8 mouse cellular contexts compared by ENCODE assay signal in genomic region chr17:24752415-24753394, GRCm38 (mm10). TPM values are rescaled to one million over a fixed set of nuclear protein-coding genes. Genes with fewer than 3 reads are reported as not detected.
DNase-seq lines count a peak whose midpoint lies in the region; ATAC-seq and TF ChIP-seq lines count a peak whose summit lies in the region.

Hs3st6 (plus strand) TSS chr17:24752988.

- H3K36me3 ChIP-seq in heart, adult 2 months (ENCODE audit: control insufficient read depth, insufficient read depth, low read length) = no peaks in the 10 kb centered on the region
- no peaks in the 10 kb centered on the region for H3K36me3 ChIP-seq in forebrain, embryonic 14.5 days (ENCODE audit: control insufficient read depth, insufficient read depth, low read length)
- no peaks in the 10 kb centered on the region for H3K36me3 ChIP-seq in limb, embryonic 13.5 days
- H3K36me3 ChIP-seq in neural tube, embryonic 14.5 days (ENCODE audit: control insufficient read depth, insufficient read depth, low read length) = no peaks in the 10 kb centered on the region

- H3K79me2 ChIP-seq in heart, adult 2 months (replicated peaks; ENCODE audit: control insufficient read depth, insufficient read depth, low read length) = no peaks in the 10 kb centered on the region

- no peak for TF ChIP-seq CTCF in heart, adult 2 months (IDR thresholded peaks at IDR 0.05)

- H3K9ac ChIP-seq in heart, adult 2 months (ENCODE audit: low read depth, low read length) = peak within 1 kb of the TSS; percentile 40
- peak within 1 kb of the TSS; percentile 40 for H3K9ac ChIP-seq in forebrain, embryonic 14.5 days (ENCODE audit: low read length)
- H3K9ac ChIP-seq in limb, embryonic 13.5 days = peak within 1 kb of the TSS; percentile 62
- peak within 1 kb of the TSS; percentile 47; the same call in 1 of the 2 replicates for H3K9ac ChIP-seq in neural tube, embryonic 14.5 days (replicated peaks; ENCODE audit: low read depth, low read length)

- peaks cover 17% of the 10 kb centered on the region for H3K27me3 ChIP-seq in heart, adult 2 months (ENCODE audit: control insufficient read depth, insufficient read depth, low read length)
- peaks cover 55% of the 10 kb centered on the region for H3K27me3 ChIP-seq in forebrain, embryonic 14.5 days (replicated peaks; ENCODE audit: control insufficient read depth, insufficient read depth, low read length)
- H3K27me3 ChIP-seq in limb, embryonic 13.5 days = peaks cover 62% of the 10 kb centered on the region
- peaks cover 47% of the 10 kb centered on the region for H3K27me3 ChIP-seq in neural tube, embryonic 14.5 days (ENCODE audit: control insufficient read depth, insufficient read depth, low read length)

- TF ChIP-seq EP300 in heart, adult 2 months (IDR thresholded peaks at IDR 0.05; ENCODE audit: insufficient read depth, low read depth, low read length) = no peak

- ATAC-seq in forebrain, embryonic 14.5 days = peak; percentile 85
- ATAC-seq in limb, embryonic 13.5 days (ENCODE audit: low FRiP score, low read depth) = peak; percentile 86
- ATAC-seq in neural tube, embryonic 14.5 days (ENCODE audit: low read depth) = peak; percentile 58; the same call in 1 of the 2 replicates

- H3K4me1 ChIP-seq in heart, adult 2 months (ENCODE audit: control insufficient read depth, insufficient read depth, low read length) = no peaks in the 10 kb centered on the region; the same call in 1 of the 2 replicates
- H3K4me1 ChIP-seq in forebrain, embryonic 14.5 days (ENCODE audit: control insufficient read depth, insufficient read depth, low read length) = peaks cover 8% of the 10 kb centered on the region
- H3K4me1 ChIP-seq in limb, embryonic 13.5 days = peaks cover 21% of the 10 kb centered on the region
- 0 out of 2 replicates have a peak, but pooled peaks cover 6% of the 10 kb centered on the region for H3K4me1 ChIP-seq in neural tube, embryonic 14.5 days (ENCODE audit: control insufficient read depth, insufficient read depth, low read length)

- DNase-seq in heart, adult 2 months = peak in 1 of 2 experiments; percentile 32
- DNase-seq in heart, postnatal 10 days = no peak
- peak; percentile 58 for DNase-seq in Muller cell, postnatal 12 days (ENCODE audit: inconsistent ontology term)
- DNase-seq in forebrain, embryonic 14.5 days (ENCODE audit: low spot score) = peak; percentile 29
- no peak for DNase-seq in left cerebral cortex, postnatal 36 days (ENCODE audit: low spot score in 2 of 2)
- no peak for DNase-seq in left cerebral cortex, postnatal 14 days (ENCODE audit: low spot score in 2 of 2)

- H3K4me2 ChIP-seq in forebrain, embryonic 14.5 days (ENCODE audit: low read length) = peak within 1 kb of the TSS; percentile 78
- H3K4me2 ChIP-seq in limb, embryonic 13.5 days (replicated peaks) = peak within 1 kb of the TSS; percentile 97
- peak within 1 kb of the TSS; percentile 69 for H3K4me2 ChIP-seq in neural tube, embryonic 14.5 days (ENCODE audit: low read depth, low read length)

- no peak within 1 kb of the TSS for H3K27ac ChIP-seq in heart, adult 2 months
- H3K27ac ChIP-seq in forebrain, embryonic 14.5 days (ENCODE audit: low read depth, low read length) = no peak within 1 kb of the TSS
- no peak within 1 kb of the TSS for H3K27ac ChIP-seq in limb, embryonic 13.5 days
- H3K27ac ChIP-seq in neural tube, embryonic 14.5 days (ENCODE audit: low read depth, low read length) = no peak within 1 kb of the TSS

- WGBS in heart, adult 2 months = under 1% methylated on average over 70 of the region's 82 CpGs
- WGBS in forebrain, embryonic 14.5 days = 1% methylated on average over 65 of the region's 82 CpGs
- WGBS in limb, embryonic 13.5 days = 1% methylated on average over 72 of the region's 82 CpGs
- WGBS in neural tube, embryonic 14.5 days = under 1% methylated on average over 71 of the region's 82 CpGs

- no peaks in the 10 kb centered on the region for H3K9me3 ChIP-seq in forebrain, embryonic 14.5 days (replicated peaks; ENCODE audit: control insufficient read depth, low read length)
- H3K9me3 ChIP-seq in limb, embryonic 13.5 days = no peaks in the 10 kb centered on the region
- no peaks in the 10 kb centered on the region for H3K9me3 ChIP-seq in neural tube, embryonic 14.5 days (ENCODE audit: control insufficient read depth, low read length)

- intact Hi-C loops in heart, adult 2 months (cut with DNase I) = no loop called here
- intact Hi-C loops in heart, postnatal 10 days (cut with DNase I) = no loop called here
- intact Hi-C loops in left cerebral cortex, postnatal 36 days (cut with DNase I) = no loop called here
- intact Hi-C loops in left cerebral cortex, postnatal 14 days (cut with DNase I) = no loop called here

- TF ChIP-seq POLR2A in heart, adult 2 months (IDR thresholded peaks at IDR 0.05; ENCODE audit: insufficient read depth, low read depth, low read length) = no peak

- H3K4me3 ChIP-seq in heart, adult 2 months = peak within 1 kb of the TSS; percentile 34
- peak within 1 kb of the TSS; percentile 41 for H3K4me3 ChIP-seq in forebrain, embryonic 14.5 days (ENCODE audit: low read depth, low read length)
- peak within 1 kb of the TSS; percentile 57 for H3K4me3 ChIP-seq in limb, embryonic 13.5 days
- peak within 1 kb of the TSS; percentile 38 for H3K4me3 ChIP-seq in neural tube, embryonic 14.5 days (ENCODE audit: low read depth, low read length)

RNA-seq across cellular contexts. Expression of gene Hs3st6, which starts in this region (rescaled TPM):
- total RNA-seq in heart, adult 2 months (2021) = not detected
- 0.10 TPM in 1 of 2 replicates, not detected in the other for polyA plus RNA-seq in heart, adult 2 months (2012; rRNA removed)
- total RNA-seq in heart, postnatal 10 days (2021) = not detected
- polyA plus RNA-seq in forebrain, embryonic 14.5 days (2014; fragmentation: Nextera tagmentation; extraction: Ambion mirVana) = 0.20 TPM in 1 of 2 replicates, not detected in the other
- polyA plus RNA-seq in limb, embryonic 13.5 days (2015; fragmentation: Nextera tagmentation; extraction: Ambion mirVana) = 2.6 and 3.7 TPM in 2 replicates
- polyA plus RNA-seq in neural tube, embryonic 14.5 days (2014; fragmentation: Nextera tagmentation; extraction: Ambion mirVana) = 0.48 TPM in 1 of 2 replicates, not detected in the other
- total RNA-seq in left cerebral cortex, postnatal 36 days (2021) = under 1 TPM; 0.36 to 0.44 TPM
- under 1 TPM; 0.31 to 0.59 TPM for total RNA-seq in left cerebral cortex, postnatal 14 days (2021)

Comparison
In these comparisons a context has a peak if more than half of its experiments do, and no peak if none do; other contexts are left out.
1. Peak in DNase-seq, ATAC-seq, H3K4me3 ChIP-seq, H3K9ac ChIP-seq and H3K4me2 ChIP-seq in forebrain, embryonic 14.5 days; RNA of the gene not detected or under 1 TPM.
2. Peak in ATAC-seq, H3K4me3 ChIP-seq, H3K9ac ChIP-seq and H3K4me2 ChIP-seq in neural tube, embryonic 14.5 days; RNA of the gene not detected or under 1 TPM.